ENCODE assay signal across 8 mouse cellular contexts in genomic region chr14:45455651-45456501, GRCm38 (mm10). TPM values are rescaled to one million over a fixed set of nuclear protein-coding genes. Genes with fewer than 3 reads are reported as not detected.
A peak's percentile ranks its signal among the peaks of the same experiment; 100 is the strongest.
DNase-seq lines count a peak whose midpoint lies in the region; ATAC-seq and TF ChIP-seq lines count a peak whose summit lies in the region.
"Had no signal": no experiment of that assay in that cellular context is flagged by ENCODE, and none has a peak within 500 bp of the region (broad histone marks: within the 10 kb centered on the region; RNA-seq: fewer than 3 reads in every experiment).

No protein-coding gene starts in this region.

- peak; percentile 13 for DNase-seq in lung, embryonic 14.5 days
- DNase-seq in lung, adult 2 months, result no peak
- DNase-seq in forebrain, embryonic 14.5 days (ENCODE audit: low spot score), result no peak
- peak; percentile 66 for DNase-seq in heart, postnatal 0 days (ENCODE audit: low spot score)
- no peak for DNase-seq in midbrain, postnatal 0 days (ENCODE audit: low spot score)
- DNase-seq in urinary bladder, adult 18-20 months (ENCODE audit: low spot score in 2 of 2), result no peak
- DNase-seq: cerebellum, postnatal 36 days had no signal

- peaks cover 24% of the 10 kb centered on the region for H3K4me1 ChIP-seq in lung, embryonic 14.5 days (ENCODE audit: insufficient read depth)
- peaks cover 18% of the 10 kb centered on the region for H3K4me1 ChIP-seq in lung, adult 2 months (ENCODE audit: control insufficient read depth, insufficient read depth, low read length)
- H3K4me1 ChIP-seq in forebrain, embryonic 14.5 days (ENCODE audit: control insufficient read depth, insufficient read depth, low read length), result 0 out of 2 replicates have a peak, but pooled peaks cover 3% of the 10 kb centered on the region
- peaks cover 52% of the 10 kb centered on the region for H3K4me1 ChIP-seq in heart, postnatal 0 days (ENCODE audit: control insufficient read depth, insufficient read depth)
- peaks cover 13% of the 10 kb centered on the region for H3K4me1 ChIP-seq in midbrain, postnatal 0 days (ENCODE audit: insufficient read depth, low read length)

- no peak overlapping the region for H3K4me2 ChIP-seq in lung, embryonic 14.5 days
- H3K4me2 ChIP-seq in forebrain, embryonic 14.5 days (ENCODE audit: low read length), result no peak overlapping the region
- H3K4me2 ChIP-seq in heart, postnatal 0 days (ENCODE audit: low read depth, low read length), result no peak overlapping the region
- no peak overlapping the region for H3K4me2 ChIP-seq in midbrain, postnatal 0 days (ENCODE audit: low read depth, low read length, poor library complexity, severe bottlenecking)

- H3K9me3 ChIP-seq in lung, embryonic 14.5 days (ENCODE audit: low read depth, low read length), result no peaks in the 10 kb centered on the region
- H3K9me3 ChIP-seq in forebrain, embryonic 14.5 days (replicated peaks; ENCODE audit: control insufficient read depth, low read length), result no peaks in the 10 kb centered on the region
- no peaks in the 10 kb centered on the region for H3K9me3 ChIP-seq in heart, postnatal 0 days (replicated peaks; ENCODE audit: control insufficient read depth, low read length)
- H3K9me3 ChIP-seq in midbrain, postnatal 0 days (ENCODE audit: low read length), result no peaks in the 10 kb centered on the region

- no peak overlapping the region for H3K9ac ChIP-seq in lung, embryonic 14.5 days
- no peak overlapping the region for H3K9ac ChIP-seq in forebrain, embryonic 14.5 days (ENCODE audit: low read length)
- no peak overlapping the region for H3K9ac ChIP-seq in heart, postnatal 0 days (replicated peaks; ENCODE audit: low read depth, low read length)
- H3K9ac ChIP-seq in midbrain, postnatal 0 days (replicated peaks; ENCODE audit: low read length, poor library complexity, severe bottlenecking), result no peak overlapping the region

- no peaks in the 10 kb centered on the region for H3K27me3 ChIP-seq in lung, embryonic 14.5 days (ENCODE audit: insufficient read depth, low read length)
- H3K27me3 ChIP-seq in forebrain, embryonic 14.5 days (replicated peaks; ENCODE audit: control insufficient read depth, insufficient read depth, low read length), result no peaks in the 10 kb centered on the region
- H3K27me3 ChIP-seq in heart, postnatal 0 days (ENCODE audit: control insufficient read depth, insufficient read depth, low read length), result no peaks in the 10 kb centered on the region
- no peaks in the 10 kb centered on the region for H3K27me3 ChIP-seq in midbrain, postnatal 0 days (ENCODE audit: insufficient read depth, low read length)

- no peak for TF ChIP-seq EP300 in heart, postnatal 0 days (IDR thresholded peaks at IDR 0.05; ENCODE audit: low read depth)

- TF ChIP-seq POLR2A in lung, adult 2 months (IDR thresholded peaks at IDR 0.05; ENCODE audit: borderline replicate concordance, extremely low read depth, low read depth, low read length), result no peak

- WGBS in lung, embryonic 14.5 days, result 44% methylated on average over 12 of the region's 12 CpGs
- WGBS in lung, adult 2 months, result 36% methylated on average over 12 of the region's 12 CpGs
- 58% methylated on average over 12 of the region's 12 CpGs for WGBS in forebrain, embryonic 14.5 days
- WGBS in heart, postnatal 0 days, result 31% methylated on average over 12 of the region's 12 CpGs
- WGBS in midbrain, postnatal 0 days, result 55% methylated on average over 12 of the region's 12 CpGs

- peak overlapping the region; percentile 81 for H3K27ac ChIP-seq in lung, embryonic 14.5 days (ENCODE audit: low read depth)
- 0 out of 2 replicates have a peak overlapping the region, but pooled peaks have one; percentile 5 for H3K27ac ChIP-seq in forebrain, embryonic 14.5 days (ENCODE audit: low read depth, low read length)
- peak overlapping the region; percentile 89 for H3K27ac ChIP-seq in heart, postnatal 0 days (ENCODE audit: low read depth)
- peak overlapping the region; percentile 65 for H3K27ac ChIP-seq in midbrain, postnatal 0 days (ENCODE audit: low read depth, low read length)

- ATAC-seq in lung, embryonic 14.5 days (ENCODE audit: insufficient read depth), result no peak
- no peak for ATAC-seq in forebrain, embryonic 14.5 days
- ATAC-seq in heart, postnatal 0 days (ENCODE audit: insufficient read depth, low read depth), result no peak
- no peak for ATAC-seq in midbrain, postnatal 0 days (ENCODE audit: low FRiP score)
- ATAC-seq in megakaryocyte, adult 5-6 weeks (ENCODE audit: poor library complexity, severe bottlenecking), result no peak

- H3K36me3 ChIP-seq in lung, embryonic 14.5 days (ENCODE audit: insufficient read depth), result peaks cover 31% of the 10 kb centered on the region
- peaks cover 17% of the 10 kb centered on the region for H3K36me3 ChIP-seq in forebrain, embryonic 14.5 days (ENCODE audit: control insufficient read depth, insufficient read depth, low read length)
- H3K36me3 ChIP-seq in heart, postnatal 0 days (replicated peaks; ENCODE audit: control insufficient read depth, insufficient read depth, low read length), result peaks cover 33% of the 10 kb centered on the region
- peaks cover 11% of the 10 kb centered on the region; the same call in 1 of the 2 replicates for H3K36me3 ChIP-seq in midbrain, postnatal 0 days (ENCODE audit: insufficient read depth, low read length)

- TF ChIP-seq CTCF in lung, embryonic 14.5 days (IDR thresholded peaks at IDR 0.05; ENCODE audit: low read depth), result no peak
- TF ChIP-seq CTCF in lung, adult 2 months (IDR thresholded peaks at IDR 0.05; ENCODE audit: insufficient read depth, low read length), result no peak
- no peak for TF ChIP-seq CTCF in heart, postnatal 0 days (IDR thresholded peaks at IDR 0.05; ENCODE audit: low read depth)
- no peak for TF ChIP-seq CTCF in midbrain, postnatal 0 days (IDR thresholded peaks at IDR 0.05)

- H3K4me3 ChIP-seq in lung, embryonic 14.5 days (ENCODE audit: low read depth, low read length), result no peak overlapping the region
- no peak overlapping the region for H3K4me3 ChIP-seq in lung, adult 2 months (replicated peaks; ENCODE audit: extremely low read depth, low read depth, low read length)
- no peak overlapping the region for H3K4me3 ChIP-seq in forebrain, embryonic 14.5 days (ENCODE audit: low read depth, low read length)
- H3K4me3 ChIP-seq in heart, postnatal 0 days (ENCODE audit: low read depth, low read length), result no peak overlapping the region
- H3K4me3 ChIP-seq in midbrain, postnatal 0 days (ENCODE audit: low read depth, low read length), result no peak overlapping the region

RNA-seq across cellular contexts. Expression of gene Gnpnat1, which starts 51.2 kb away (rescaled TPM):
- 54.9 and 57.3 TPM in 2 replicates for polyA plus RNA-seq in lung, embryonic 14.5 days (2014; fragmentation: Nextera tagmentation; extraction: Ambion mirVana)
- polyA plus RNA-seq in lung, adult 2 months (2012; rRNA removed), result 3.2 and 3.7 TPM in 2 replicates
- 26.4 and 29.5 TPM in 2 replicates for polyA plus RNA-seq in forebrain, embryonic 14.5 days (2014; fragmentation: Nextera tagmentation; extraction: Ambion mirVana)
- total RNA-seq in heart, postnatal 0 days (2014; rRNA removed; ENCODE audit: low replicate concordance), result 5.3 and 11.0 TPM in 2 replicates
- 18.6 and 22.1 TPM in 2 replicates for polyA plus RNA-seq in heart, postnatal 0 days (2015; fragmentation: Nextera tagmentation; extraction: Ambion mirVana)
- 17.6 and 26.2 TPM in 2 replicates for total RNA-seq in midbrain, postnatal 0 days (2014; rRNA removed)
- polyA plus RNA-seq in midbrain, postnatal 0 days (2015; fragmentation: Nextera tagmentation; extraction: Ambion mirVana), result 19.1 and 23.5 TPM in 2 replicates
- 15.5 and 18.5 TPM in 2 replicates for total RNA-seq in megakaryocyte, adult 5-6 weeks (2015)
- total RNA-seq in megakaryocyte, adult 5-6 weeks (2017), result 12.1 and 13.9 TPM in 2 replicates

Comparison
In these comparisons a context has a peak if more than half of its experiments do, and no peak if none do; other contexts are left out.
1. DNase-seq: peak in lung, embryonic 14.5 days (single experiment) and heart, postnatal 0 days (single experiment); none in lung, adult 2 months (single experiment), forebrain, embryonic 14.5 days (single experiment), midbrain, postnatal 0 days (single experiment) and urinary bladder, adult 18-20 months (0 of 2).
2. H3K27ac ChIP-seq: peak in every context shown above with its lines; median percentile 89 in heart, postnatal 0 days; 81 in lung, embryonic 14.5 days; 65 in midbrain, postnatal 0 days; 5 in forebrain, embryonic 14.5 days.